Mouse (Mus musculus) neural tube, embryonic 11.5 days (tissue): ENCODE measurements around the gene Rbpms2. TPM values are rescaled to one million over a fixed set of nuclear protein-coding genes. Genes with fewer than 3 reads are reported as not detected.

ENCODE experiments used
- ATAC-seq: fragments of 200-750 bp; cut with Nextera tagmentation; 2 replicates; pipeline ENCODE4 v1.8.0; 2017; ENCODE audit warnings: moderate number of reproducible peaks, mild to moderate bottlenecking, moderate TSS enrichment, moderate library complexity; ENCODE audit not compliant: insufficient read depth, low FRiP score, low TSS enrichment
- DNase-seq: peaks from one replicate; pipeline ENCODE4 v3.0.0-alpha.2; 2015; ENCODE audit warnings: low spot score
- H3K27ac ChIP-seq: fragments of 300-500 bp; sonication (generic); 2 replicates; pipeline ENCODE4 v1.5.1; 2014; ENCODE audit warnings: low read depth, mild to moderate bottlenecking, low read length
- H3K27me3 ChIP-seq: fragments of 300-500 bp; sonication (generic); 2 replicates; pipeline ENCODE4 v1.6.1; 2014; ENCODE audit warnings: mild to moderate bottlenecking, low read length, mixed read lengths; ENCODE audit not compliant: control insufficient read depth, insufficient read depth
- H3K36me3 ChIP-seq: fragments of 300-500 bp; sonication (generic); 2 replicates; pipeline ENCODE4 v1.6.1; 2014; ENCODE audit warnings: mild to moderate bottlenecking, low read length, moderate library complexity, mixed read lengths; ENCODE audit not compliant: control insufficient read depth, insufficient read depth
- H3K4me1 ChIP-seq: fragments of 300-500 bp; sonication (generic); 2 replicates; pipeline ENCODE4 v1.6.1; 2014; ENCODE audit warnings: low read length, mixed read lengths; ENCODE audit not compliant: control insufficient read depth, insufficient read depth
- H3K4me2 ChIP-seq: fragments of 300-500 bp; sonication (generic); 2 replicates; pipeline ENCODE4 v1.6.1; 2014; ENCODE audit warnings: low read depth, mild to moderate bottlenecking, moderate library complexity
- H3K4me3 ChIP-seq: fragments of 300-500 bp; sonication (generic); 2 replicates; pipeline ENCODE4 v1.5.1; 2014; ENCODE audit warnings: low read depth, low read length
- H3K9ac ChIP-seq: fragments of 300-500 bp; sonication (generic); 2 replicates; pipeline ENCODE4 v1.6.1; 2014; ENCODE audit warnings: mild to moderate bottlenecking, low read length
- H3K9me3 ChIP-seq: fragments of 300-500 bp; sonication (generic); 2 replicates; pipeline ENCODE4 v1.6.1; 2016; ENCODE audit warnings: low read length; ENCODE audit not compliant: control insufficient read depth
- WGBS: fragments of 180-500 bp; shearing (Covaris S2); extraction: QIAGEN DNeasy Blood & Tissue Kit; methylation state at CpG from one replicate; pipeline ENCODE4 v1.1.7; 2014; 5-methylcytosine and 5-hydroxymethylcytosine counted together
- polyA plus RNA-seq: library from polyadenylated mRNA; unstranded; fragments of >200 nt; fragmentation: Nextera tagmentation; extraction: Ambion mirVana; gene quantifications from 2 replicates; pipeline ENCODE4 v1.2.1, GENCODE M21; 2014

Rbpms2 gene
- polyA plus RNA-seq, 1 experiment from 2014 or later, result 20.7 TPM

DNA sequence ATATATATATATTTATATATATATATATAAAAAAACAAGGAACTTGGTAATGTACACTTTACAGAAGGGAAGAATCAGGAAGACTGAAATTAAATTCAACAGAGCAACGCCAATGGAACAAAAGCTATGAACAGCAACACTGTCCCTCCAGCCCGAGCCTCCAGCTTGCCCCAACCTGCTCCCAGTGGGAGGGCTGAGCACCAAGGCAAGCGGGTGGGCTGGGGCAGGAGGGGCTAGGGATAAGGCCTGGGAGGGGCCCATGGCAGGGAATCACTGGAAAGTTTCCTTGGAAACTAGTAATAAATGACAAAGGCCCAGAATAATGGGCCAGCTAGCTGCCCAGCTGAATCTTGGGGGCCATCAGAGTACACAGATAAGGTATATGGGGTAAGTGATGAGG, 63.0 kb downstream of the Rbpms2 start:
- Histone ChIP-seq H3K36me3 (peaks cover 21% of the 10 kb centered on the region), H3K4me3 (no peak overlapping the region), H3K9ac (no peak overlapping the region), H3K27ac (0 out of 2 replicates have a peak overlapping the region, but pooled peaks have one; percentile 35), H3K27me3 (no peaks in the 10 kb centered on the region), H3K4me2 (no peak overlapping the region), H3K4me1 (peaks cover 13% of the 10 kb centered on the region), H3K9me3 (no peaks in the 10 kb centered on the region)
- DNase-seq (no peak), ATAC-seq (no peak)
- 24% methylated on average over 3 of the region's 3 CpGs for WGBS

DNA sequence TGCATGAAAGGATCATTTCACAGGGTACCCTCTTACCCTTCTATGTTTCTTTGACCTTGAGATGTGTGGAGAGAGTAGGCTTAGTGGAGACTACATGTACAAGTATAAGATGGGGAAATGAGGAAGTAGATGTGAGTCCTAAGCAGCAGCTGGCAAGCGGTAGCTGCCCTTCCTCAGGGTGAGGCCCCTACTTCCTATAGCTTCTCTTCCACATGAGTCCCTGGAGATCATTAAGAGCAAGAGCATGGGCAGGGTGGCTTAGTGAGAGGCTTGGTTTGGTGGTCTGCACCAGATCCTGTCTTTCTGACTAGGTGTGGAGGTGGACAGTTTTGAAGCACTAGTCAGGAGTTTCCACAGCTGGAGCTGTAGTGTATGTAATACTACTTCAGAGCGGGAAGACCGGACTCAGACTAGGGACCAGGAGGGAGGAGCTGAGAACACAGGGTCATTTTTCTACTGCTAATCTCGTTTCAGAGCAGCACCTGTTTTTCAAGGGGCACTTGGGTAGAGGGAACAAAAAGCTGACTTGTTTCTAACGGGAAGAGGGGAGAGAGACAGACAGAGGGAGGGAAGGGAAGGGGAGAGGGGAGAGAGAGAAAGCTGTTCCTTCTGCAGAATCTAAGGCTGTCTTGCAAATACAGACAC, 63.6 kb downstream of the Rbpms2 start:
- Histone ChIP-seq H3K4me2 (no peak overlapping the region), H3K9me3 (no peaks in the 10 kb centered on the region), H3K4me3 (no peak overlapping the region), H3K4me1 (peaks cover 13% of the 10 kb centered on the region), H3K36me3 (peaks cover 18% of the 10 kb centered on the region), H3K27me3 (no peaks in the 10 kb centered on the region), H3K27ac (0 out of 2 replicates have a peak overlapping the region, but pooled peaks have one; percentile 35), H3K9ac (no peak overlapping the region)
- WGBS, result 42% methylated on average over 5 of the region's 5 CpGs
- ATAC-seq (no peak), DNase-seq (no peak)

DNA sequence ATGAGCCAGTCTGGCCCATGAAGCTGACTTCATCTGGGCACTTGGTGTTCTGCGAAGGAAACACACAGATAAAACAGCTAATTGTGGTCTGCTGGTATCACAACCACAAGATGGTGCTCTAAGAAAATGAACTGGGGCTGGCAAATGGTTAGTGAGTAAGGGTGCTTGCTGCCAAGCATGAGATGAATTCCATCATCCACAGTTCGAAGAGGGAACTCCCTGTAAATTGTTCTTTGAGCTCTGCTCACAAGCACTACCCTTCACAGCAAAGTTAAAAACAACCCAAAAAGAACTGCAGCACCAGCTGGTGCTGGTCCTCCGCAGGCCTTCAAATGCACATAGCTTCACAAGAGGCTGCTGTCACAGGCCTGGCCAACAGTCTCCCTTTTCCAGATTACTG, 66.2 kb downstream of the Rbpms2 start:
- Histone ChIP-seq H3K27ac (no peak overlapping the region), H3K4me1 (peaks cover 13% of the 10 kb centered on the region), H3K4me3 (no peak overlapping the region), H3K9me3 (no peaks in the 10 kb centered on the region), H3K36me3 (peaks cover 17% of the 10 kb centered on the region), H3K27me3 (no peaks in the 10 kb centered on the region), H3K4me2 (no peak overlapping the region), H3K9ac (no peak overlapping the region)
- no peak for DNase-seq
- ATAC-seq, result no peak
- 94% methylated on average over 3 of the region's 3 CpGs for WGBS

DNA sequence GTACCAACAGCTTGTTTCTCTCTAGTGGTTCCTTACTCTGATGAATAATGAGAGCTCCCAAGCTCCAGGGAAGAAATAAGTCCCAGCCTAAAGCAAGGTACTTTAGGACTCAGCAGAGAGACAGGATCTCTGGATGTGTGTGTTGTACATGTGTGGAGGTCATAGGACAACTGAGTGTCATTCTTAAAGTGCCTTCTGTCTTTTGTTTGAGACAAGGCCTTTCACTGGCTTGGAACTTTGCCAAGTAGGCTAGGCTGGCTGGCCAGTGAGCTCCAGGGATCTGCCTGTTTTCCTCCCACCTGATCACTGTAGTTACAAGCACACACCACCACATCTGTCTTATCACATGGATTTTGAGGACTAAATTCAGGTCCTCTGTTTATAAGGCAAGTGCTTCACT, 66.9 kb downstream of the Rbpms2 start:
- ATAC-seq (no peak), DNase-seq (no peak)
- no peak overlapping the region for H3K4me3 ChIP-seq
- no peaks in the 10 kb centered on the region for H3K27me3 ChIP-seq
- H3K4me1 ChIP-seq, result peaks cover 13% of the 10 kb centered on the region
- no peaks in the 10 kb centered on the region for H3K9me3 ChIP-seq
- H3K36me3 ChIP-seq, result peaks cover 17% of the 10 kb centered on the region
- H3K27ac ChIP-seq, result no peak overlapping the region
- no peak overlapping the region for H3K9ac ChIP-seq
- H3K4me2 ChIP-seq, result no peak overlapping the region

DNA sequence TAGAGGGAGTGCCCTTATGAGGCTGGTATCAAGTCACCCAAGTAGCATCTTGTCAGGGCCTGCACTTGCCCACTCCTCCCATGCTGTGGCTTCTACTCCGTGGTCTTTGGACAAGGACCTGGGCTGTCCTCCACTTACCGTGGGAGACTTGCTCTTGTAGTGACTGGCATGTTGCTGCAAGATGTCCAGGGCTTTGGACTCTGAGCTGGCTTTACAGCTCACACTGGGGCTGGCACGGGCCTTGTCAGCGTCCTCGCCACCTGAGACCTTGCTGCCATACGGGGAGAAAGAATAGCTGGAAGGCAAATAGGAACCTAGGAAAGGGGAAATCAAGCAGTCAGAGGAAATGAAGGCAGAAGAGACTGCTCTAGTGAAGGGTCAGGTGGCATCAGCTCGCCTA, 67.9 kb downstream of the Rbpms2 start:
- Histone ChIP-seq H3K4me2 (no peak overlapping the region), H3K36me3 (peaks cover 17% of the 10 kb centered on the region), H3K27ac (no peak overlapping the region), H3K4me1 (peaks cover 7% of the 10 kb centered on the region), H3K4me3 (no peak overlapping the region), H3K9ac (no peak overlapping the region), H3K27me3 (no peaks in the 10 kb centered on the region), H3K9me3 (no peaks in the 10 kb centered on the region)
- no peak for DNase-seq
- no peak for ATAC-seq
- 83% methylated on average over 7 of the region's 7 CpGs for WGBS

DNA sequence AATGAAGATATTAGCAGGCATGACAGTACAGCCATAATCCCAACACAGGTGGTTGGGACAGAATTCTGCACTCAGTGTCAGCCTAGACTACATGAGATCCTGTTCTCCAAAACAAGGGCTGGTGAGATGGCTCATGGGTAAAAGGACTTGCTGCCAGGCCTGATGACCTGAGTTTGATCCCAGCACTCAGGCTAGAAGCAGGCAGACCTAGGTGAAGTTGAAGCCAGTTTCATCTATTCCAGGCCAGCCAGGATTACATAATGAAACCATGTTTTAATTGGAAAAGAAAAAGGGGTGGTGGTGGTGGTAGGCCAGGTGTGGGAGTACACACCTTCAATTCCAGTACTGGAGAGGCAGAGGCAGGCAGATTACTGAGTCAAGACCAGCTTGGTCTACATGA, 68.5 kb downstream of the Rbpms2 start:
- no peaks in the 10 kb centered on the region for H3K9me3 ChIP-seq
- H3K27me3 ChIP-seq, result no peaks in the 10 kb centered on the region
- no peak overlapping the region for H3K27ac ChIP-seq
- H3K36me3 ChIP-seq, result peaks cover 17% of the 10 kb centered on the region
- ATAC-seq (no peak), DNase-seq (no peak)
- no peak overlapping the region for H3K9ac ChIP-seq
- H3K4me1 ChIP-seq, result peaks cover 1% of the 10 kb centered on the region; the same call in 1 of the 2 replicates
- H3K4me2 ChIP-seq, result no peak overlapping the region
- H3K4me3 ChIP-seq, result no peak overlapping the region

DNA sequence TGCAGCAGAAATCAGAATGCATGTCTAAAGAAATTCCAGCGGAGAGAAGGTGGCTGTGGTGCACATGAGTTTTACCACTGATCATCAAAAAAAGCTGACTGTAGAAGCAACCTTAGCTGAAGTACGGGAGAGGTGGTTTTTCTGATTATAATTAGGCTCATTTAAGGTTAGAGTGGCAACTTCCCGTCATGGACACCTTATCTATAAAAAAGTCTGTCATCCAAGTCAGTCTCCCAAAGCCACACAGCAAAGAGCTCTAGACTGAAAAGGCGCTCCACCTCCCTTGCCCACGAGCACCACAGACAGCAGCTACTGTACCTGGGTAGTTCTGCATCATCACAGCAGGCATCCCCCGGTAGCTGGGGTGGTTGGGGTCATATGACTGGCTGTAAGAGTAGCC, 71.1 kb downstream of the Rbpms2 start:
- Histone ChIP-seq H3K36me3 (peaks cover 21% of the 10 kb centered on the region), H3K9ac (no peak overlapping the region), H3K9me3 (no peaks in the 10 kb centered on the region), H3K4me2 (no peak overlapping the region), H3K27me3 (no peaks in the 10 kb centered on the region), H3K4me1 (no peaks in the 10 kb centered on the region), H3K4me3 (no peak overlapping the region), H3K27ac (no peak overlapping the region)
- WGBS, result 87% methylated on average over 6 of the region's 6 CpGs
- ATAC-seq, result no peak
- DNase-seq, result no peak

DNA sequence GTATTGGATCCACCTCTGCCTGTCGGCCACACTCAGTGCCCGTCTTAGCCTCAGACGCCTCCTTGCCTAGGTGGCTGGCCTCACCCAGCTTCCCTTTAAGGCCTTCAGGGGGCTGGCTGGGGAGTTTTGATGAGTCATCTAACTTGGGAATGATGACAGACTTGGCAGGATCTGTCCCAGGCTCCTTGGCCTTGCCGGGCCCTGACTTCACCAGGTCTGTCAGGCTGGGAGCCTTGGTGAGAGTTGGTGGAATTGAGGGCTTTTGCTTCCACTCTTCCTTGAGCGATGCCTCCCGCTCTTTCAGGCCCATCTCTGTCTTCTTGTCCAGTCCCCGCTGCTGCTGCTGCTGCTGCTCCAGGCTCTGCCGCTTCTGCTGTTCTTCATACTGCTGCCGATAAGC, 72.8 kb downstream of the Rbpms2 start:
- WGBS, result 95% methylated on average over 9 of the region's 9 CpGs

DNA sequence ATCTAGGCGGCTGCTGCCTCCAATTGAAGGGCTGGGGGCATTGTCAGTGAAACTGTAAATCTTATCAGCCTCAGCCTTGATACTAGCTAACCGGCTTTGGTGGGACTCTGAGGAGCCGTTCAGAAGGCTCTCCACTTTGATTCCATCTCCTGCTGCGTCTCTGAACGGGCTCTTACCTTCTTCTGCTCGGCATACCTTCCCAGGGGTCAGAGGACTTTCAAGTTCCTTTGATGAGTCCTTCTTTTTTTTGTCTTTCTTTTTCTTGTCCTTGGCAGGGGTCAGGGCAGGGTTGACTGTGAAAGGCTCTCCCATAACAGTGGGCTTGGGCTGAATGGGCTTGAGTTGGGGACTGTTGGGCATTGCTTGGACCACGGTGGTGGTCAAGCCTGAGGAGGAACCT, 73.8 kb downstream of the Rbpms2 start:
- no peak overlapping the region for H3K9ac ChIP-seq
- no peaks in the 10 kb centered on the region for H3K9me3 ChIP-seq
- 77% methylated on average over 7 of the region's 7 CpGs for WGBS
- no peaks in the 10 kb centered on the region for H3K4me1 ChIP-seq
- DNase-seq, result no peak
- no peaks in the 10 kb centered on the region for H3K27me3 ChIP-seq
- peaks cover 15% of the 10 kb centered on the region for H3K36me3 ChIP-seq
- no peak overlapping the region for H3K4me2 ChIP-seq
- H3K27ac ChIP-seq, result no peak overlapping the region
- no peak overlapping the region for H3K4me3 ChIP-seq
- no peak for ATAC-seq

More for the DNA sequence above, 72.8 kb downstream of the Rbpms2 start:
- no peaks in the 10 kb centered on the region for H3K4me1 ChIP-seq
- ATAC-seq (no peak), DNase-seq (no peak)
- H3K4me3 ChIP-seq, result no peak overlapping the region
- peaks cover 18% of the 10 kb centered on the region for H3K36me3 ChIP-seq
- H3K4me2 ChIP-seq, result no peak overlapping the region
- H3K27me3 ChIP-seq, result no peaks in the 10 kb centered on the region
- H3K9ac ChIP-seq, result no peak overlapping the region
- H3K27ac ChIP-seq, result no peak overlapping the region
- H3K9me3 ChIP-seq, result no peaks in the 10 kb centered on the region
